Mouse (Mus musculus) left cerebral cortex, postnatal 25 days (tissue): ENCODE measurements around the gene Nomo1. TPM values are rescaled to one million over a fixed set of nuclear protein-coding genes. Genes with fewer than 3 reads are reported as not detected.
A peak's percentile ranks its signal among the peaks of the same experiment; 100 is the strongest.

ENCODE experiments used
- DNase-seq, 2 experiments: peaks; one replicate each; pipeline ENCODE4 v3.0.0; 2022; ENCODE audit warnings: low spot score in 2 of 2, mixed read lengths in 1 of 2
- intact Hi-C: fragments of 180-260 bp; cut with DNase I; formaldehyde crosslinking; loops from one replicate; pipeline ENCODE4 v1.15.1; 2025
- total RNA-seq, 2 experiments: library from RNA; stranded (reverse); gene quantifications; 2 replicates each; pipeline ENCODE4 v1.2.3; 2021

Nomo1 gene
- 100 to 1,000 TPM; 107 to 108 TPM for total RNA-seq

- peak; percentile 95 to 97 for DNase-seq
- intact Hi-C loops: no loop called here
These were observed at the start of gene Nomo1 for GRCm38 (mm10) chr7:46033109-46033869. Nomo1 (plus strand) TSS chr7:46033698.

DNA sequence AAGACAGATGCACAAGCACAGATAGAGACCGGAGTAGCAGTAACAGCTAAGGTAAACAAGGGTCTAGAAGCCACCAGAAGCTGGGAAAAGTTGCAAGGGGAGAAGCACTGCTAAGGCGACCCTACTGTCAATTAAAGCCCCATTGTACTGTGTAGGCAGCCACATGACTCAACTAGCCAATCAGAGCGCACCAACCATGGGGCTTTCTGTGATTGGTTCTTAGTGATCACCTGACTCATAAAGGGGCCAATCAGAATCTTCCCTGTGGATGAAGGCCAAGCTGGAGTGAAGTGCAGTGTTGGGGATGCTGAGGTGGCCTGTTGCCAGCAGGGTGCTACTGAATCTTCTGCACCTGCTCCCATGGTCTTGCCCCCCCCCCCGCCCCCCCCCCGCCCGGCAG, 46.6 kb upstream of the Nomo1 start:
- intact Hi-C loops: no loop called here
- DNase-seq: no peak

GRCm38 (mm10) chr7:45988344-45988743, 45.2 kb upstream of the Nomo1 start:
- intact Hi-C loops: no loop called here
- DNase-seq: no peak

DNA sequence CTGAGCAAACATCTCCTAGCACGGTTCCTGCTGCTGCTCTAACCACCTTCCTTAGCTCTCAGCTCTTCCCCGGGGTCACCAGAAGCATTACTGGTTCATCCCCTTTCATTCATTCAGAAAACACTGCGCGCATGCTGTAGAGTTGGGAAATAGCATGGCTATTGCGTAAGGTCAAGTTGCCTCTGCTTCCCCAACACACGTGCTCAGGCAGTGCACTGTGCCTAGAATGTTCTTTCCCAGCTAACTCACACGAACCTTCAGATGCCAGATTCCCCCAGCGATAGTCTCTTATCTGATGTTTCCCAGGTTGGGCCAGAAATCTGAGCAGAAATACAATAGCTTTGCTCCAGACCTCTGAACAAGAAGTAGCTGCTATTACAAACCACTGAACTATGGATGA, 41.0 kb upstream of the Nomo1 start:
- intact Hi-C loops: no loop called here
- no peak for DNase-seq

DNA sequence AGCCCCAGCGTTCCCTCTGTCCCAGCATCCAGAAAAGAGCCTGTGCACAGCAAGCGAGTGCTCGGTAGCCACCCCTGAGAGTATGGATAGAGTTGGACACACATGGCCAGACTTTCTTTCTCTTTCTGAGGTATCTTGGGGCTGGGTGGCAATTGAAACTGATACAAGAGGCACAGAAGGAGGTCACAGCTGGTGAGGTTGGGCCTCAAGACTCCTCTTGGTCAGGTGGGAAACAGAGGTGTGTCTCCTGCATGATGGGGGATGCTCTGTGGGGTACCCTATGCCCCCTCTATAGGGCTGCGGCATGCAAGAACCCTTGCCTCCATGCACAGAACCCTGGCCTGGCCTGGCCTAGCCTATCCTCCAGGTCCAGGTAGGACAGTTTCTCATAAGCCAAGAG, 32.9 kb upstream of the Nomo1 start:
- intact Hi-C loops: no loop called here
- no peak for DNase-seq

- DNase-seq: no peak
- intact Hi-C loops: no loop called here
These were observed 30.8 kb upstream of the Nomo1 start for GRCm38 (mm10) chr7:46002748-46003147.

DNA sequence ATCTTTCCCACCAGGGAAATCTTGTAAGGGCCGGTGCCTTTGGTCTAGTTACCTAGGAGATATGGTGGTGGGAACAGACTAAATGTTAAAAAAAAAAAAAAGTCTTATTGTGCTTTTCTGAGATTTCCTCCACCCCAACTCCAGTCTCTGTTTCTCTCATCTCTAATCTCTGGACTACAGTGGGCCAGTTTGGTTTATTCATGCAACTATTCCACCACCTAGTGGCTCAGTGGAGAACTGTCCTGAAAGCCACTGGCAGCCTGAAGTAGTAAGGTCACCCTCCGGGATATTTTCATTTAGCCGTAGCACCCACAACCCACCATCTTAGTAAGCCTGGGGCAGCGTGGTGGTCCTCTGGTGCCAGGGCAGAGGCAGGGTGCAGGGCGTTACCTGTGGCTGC, 23.9 kb upstream of the Nomo1 start:
- intact Hi-C loops: loop anchor here (2.0 kb wide), 3 partner anchors 63 to 271 kb away; partner anchors contain the start of gene Kdelr1
- peak; percentile 77 to 84 for DNase-seq

GRCm38 (mm10) chr7:46012121-46012520, 21.4 kb upstream of the Nomo1 start:
- intact Hi-C loops: no loop called here
- DNase-seq: no peak

DNA sequence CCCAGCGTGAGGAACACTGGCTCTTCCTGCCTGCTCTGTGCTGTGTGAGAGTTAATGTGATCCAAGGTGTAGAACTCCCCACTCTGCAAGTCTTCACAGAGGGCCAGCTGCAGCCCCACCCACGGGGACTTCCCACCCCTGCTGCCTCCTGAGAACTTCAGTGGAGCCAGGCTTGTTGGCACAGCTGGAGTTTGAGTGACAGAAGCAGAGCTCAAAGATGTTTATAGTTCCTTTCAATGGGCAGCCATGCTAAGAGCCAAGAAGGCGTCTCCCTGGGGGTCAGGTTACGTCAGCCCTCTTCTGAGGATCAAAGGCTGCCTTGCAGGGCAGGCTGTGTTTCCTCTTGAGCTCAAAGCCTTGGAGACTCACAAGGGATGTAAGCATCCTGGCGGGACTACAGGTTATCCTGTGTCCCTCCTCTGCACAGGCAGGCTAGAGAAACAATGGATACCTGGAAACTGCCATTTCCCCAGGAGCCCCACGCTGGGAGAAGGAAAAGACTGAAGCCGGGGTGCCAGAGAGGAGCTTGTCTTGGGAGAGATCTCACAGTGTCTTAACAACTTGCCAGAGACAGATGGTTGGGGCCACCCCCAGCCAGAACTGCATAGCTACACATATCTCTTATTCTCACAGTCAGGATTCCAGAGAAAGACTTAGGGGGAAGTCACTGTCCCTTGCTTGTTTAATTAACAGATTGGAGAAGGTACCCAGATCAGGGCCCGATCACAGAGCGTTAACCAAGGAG, 20.1 kb upstream of the Nomo1 start:
- DNase-seq: peak; percentile 31 to 81
- intact Hi-C loops: no loop called here

- intact Hi-C loops: no loop called here
These were observed 13.9 kb upstream of the Nomo1 start for GRCm38 (mm10) chr7:46019594-46019993.

DNA sequence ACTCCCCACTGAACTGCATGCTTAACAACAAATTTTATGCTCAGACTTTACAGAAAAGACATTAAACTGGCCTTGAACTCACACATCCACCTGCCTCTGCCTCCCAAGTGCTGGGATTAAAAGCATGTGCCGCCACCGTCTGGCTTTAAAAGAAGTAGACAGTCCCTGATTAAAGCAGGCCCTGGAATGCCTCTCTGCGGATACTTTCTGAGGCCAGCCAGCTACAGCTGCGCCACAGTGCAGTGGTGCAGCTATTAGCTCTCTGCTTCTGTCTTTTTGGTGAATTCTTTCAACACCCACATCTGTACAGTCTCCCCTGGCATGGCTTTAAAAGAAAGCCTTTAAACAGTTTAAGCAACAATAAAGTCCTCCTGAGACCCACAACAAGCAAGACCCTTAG, 11.5 kb upstream of the Nomo1 start:
- intact Hi-C loops: no loop called here
- no peak for DNase-seq

More at GRCm38 (mm10) chr7:46019594-46019993, 13.9 kb upstream of the Nomo1 start:
- peak; percentile 13 to 67 for DNase-seq

DNA sequence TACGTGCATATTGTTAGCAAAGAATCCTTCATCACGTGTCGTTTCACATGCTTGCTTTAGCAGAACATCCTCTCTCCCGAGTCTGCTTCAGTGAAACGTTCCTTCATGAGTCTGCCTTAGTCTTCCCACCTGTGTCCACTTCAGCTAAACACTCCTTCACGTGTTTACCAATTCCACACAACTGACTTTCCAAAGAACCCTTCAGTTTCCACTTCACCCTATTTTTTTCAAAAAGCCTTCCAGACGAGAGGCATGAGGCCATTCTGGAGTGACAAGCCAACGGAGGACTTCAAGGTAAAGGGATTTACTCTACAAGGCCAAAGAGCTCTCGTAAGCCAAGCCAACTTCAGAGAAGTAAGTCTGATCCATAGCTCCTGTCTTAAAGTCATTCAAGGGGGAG, 8.1 kb upstream of the Nomo1 start:
- intact Hi-C loops: no loop called here
- no peak for DNase-seq

GRCm38 (mm10) chr7:46028681-46029080, 4.8 kb upstream of the Nomo1 start:
- no peak for DNase-seq
- intact Hi-C loops: no loop called here

GRCm38 (mm10) chr7:46029299-46030144, 4.0 kb upstream of the Nomo1 start:
- no peak for DNase-seq
- intact Hi-C loops: no loop called here

DNA sequence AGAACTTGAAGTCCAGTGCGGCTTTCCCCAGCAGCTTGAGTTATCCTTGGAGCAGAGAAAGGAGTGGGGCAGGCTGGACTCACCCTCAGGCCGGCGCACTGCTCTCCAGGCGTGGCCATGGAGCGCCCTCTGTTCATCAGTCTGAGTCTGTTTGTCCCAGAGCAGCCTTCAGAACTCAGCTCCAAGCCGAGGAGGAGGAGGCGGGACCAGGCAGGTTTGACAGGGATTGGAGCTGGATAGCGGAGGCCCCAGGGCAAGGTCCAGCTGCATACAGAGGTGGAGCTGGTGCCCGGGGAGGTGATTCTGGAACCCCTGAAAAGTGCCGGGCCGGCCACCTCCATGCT, 3.4 kb upstream of the Nomo1 start, which contains the start of gene Abcc6:
Gene Abcc6 (minus strand): TSS at position 158 of the 344 bp plus-strand sequence.
- intact Hi-C loops: no loop called here
- no peak for DNase-seq

DNA sequence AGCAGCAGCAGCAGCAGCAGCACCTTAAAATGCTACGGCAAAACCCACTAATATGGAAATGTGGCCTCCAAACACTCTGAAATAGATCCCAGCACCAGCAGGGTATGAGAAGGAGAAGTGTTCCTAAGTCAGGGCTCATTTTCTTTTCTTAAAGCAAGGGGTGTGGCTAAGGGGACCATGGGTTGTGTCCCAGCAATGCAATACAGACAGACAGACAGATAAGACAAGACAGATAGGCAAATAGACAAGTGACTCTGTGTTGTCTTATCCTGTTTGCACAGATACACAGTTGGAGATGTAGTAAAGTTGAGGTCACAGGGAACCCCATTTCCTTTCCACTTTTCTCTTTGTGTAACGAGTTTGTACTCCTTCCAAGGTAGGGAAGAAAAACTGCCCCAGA, 2.4 kb upstream of the Nomo1 start:
- no peak for DNase-seq
- intact Hi-C loops: no loop called here

GRCm38 (mm10) chr7:46033870-46034337, 406 bp downstream of the Nomo1 start:
- intact Hi-C loops: no loop called here
- DNase-seq: no peak

GRCm38 (mm10) chr7:46034991-46035390, 1.5 kb downstream of the Nomo1 start:
- no peak for DNase-seq
- intact Hi-C loops: no loop called here

GRCm38 (mm10) chr7:46035468-46035867, 2.0 kb downstream of the Nomo1 start:
- intact Hi-C loops: no loop called here
- DNase-seq: no peak

GRCm38 (mm10) chr7:46037433-46037832, 3.9 kb downstream of the Nomo1 start:
- intact Hi-C loops: no loop called here

More at GRCm38 (mm10) chr7:46037433-46037832, 3.9 kb downstream of the Nomo1 start:
- no peak for DNase-seq
